Comparison of ENCODE assay signal across 8 mouse cellular contexts in genomic region chr11:50130811-50131766, GRCm38 (mm10). TPM values are rescaled to one million over a fixed set of nuclear protein-coding genes. Genes with fewer than 3 reads are reported as not detected.
DNase-seq lines count a peak whose midpoint lies in the region; ATAC-seq lines count a peak whose summit lies in the region.

Gene Tbc1d9b (plus strand): TSS chr11:50131396.

- peak; percentile 86 for ATAC-seq in inflammation-experienced regulatory T-cells, adult 6 months
- ATAC-seq in megakaryocyte-erythroid progenitor cell, adult 5-6 weeks (replicated peaks; ENCODE audit: low FRiP score, low TSS enrichment, poor library complexity, severe bottlenecking): peak; percentile 85

- intact Hi-C loops in gastrocnemius, postnatal 14 days (cut with DNase I; ENCODE audit: low total_unique reads): no loop called here
- intact Hi-C loops in left cerebral cortex, postnatal 10 days (cut with DNase I): loop anchor here (1.0 kb wide), 1 partner anchor 144 kb away; no protein-coding TSS in a partner anchor

- peak; percentile 84 for DNase-seq in adipocyte (ENCODE audit: low spot score)
- peak; percentile 95 for DNase-seq in embryo, embryonic 10 days (ENCODE audit: low spot score)
- peak; percentile 93 for DNase-seq in gastrocnemius, postnatal 14 days
- DNase-seq in left cerebral cortex, postnatal 10 days (ENCODE audit: extremely low spot score in 1 of 2, low spot score in 2 of 2): peak; percentile 83 to 93
- DNase-seq in right cerebral cortex, postnatal 25 days: peak; percentile 86
- peak; percentile 86 to 90 for DNase-seq in urinary bladder, postnatal 4 days (ENCODE audit: low spot score in 2 of 2)

RNA-seq across cellular contexts. Expression of gene Tbc1d9b, which starts in this region (rescaled TPM):
- total RNA-seq in gastrocnemius, postnatal 14 days (2021): 10 to 100 TPM; 22.7 to 23.4 TPM
- 10 to 100 TPM; 18.4 to 23.5 (median 20.9) TPM for polyA plus RNA-seq in inflammation-experienced regulatory T-cells, adult 6 months (2017; shearing (Covaris generic))
- 10 to 100 TPM; 71.9 to 77.0 TPM for total RNA-seq in left cerebral cortex, postnatal 10 days (2021)
- 40.5 and 62.7 TPM in 2 replicates for total RNA-seq in megakaryocyte-erythroid progenitor cell, adult 5-6 weeks (2014; fragmentation: Nextera tagmentation)
- total RNA-seq in megakaryocyte-erythroid progenitor cell, adult 5-6 weeks (2017): 39.8 and 56.7 TPM in 2 replicates

Comparison
In these comparisons a context has a peak if more than half of its experiments do, and no peak if none do; other contexts are left out.
1. Peak in every context shown above with its lines: DNase-seq and ATAC-seq.